Mouse (Mus musculus): ENCODE results near the gene Dhx30.

Dhx30 gene

DNA sequence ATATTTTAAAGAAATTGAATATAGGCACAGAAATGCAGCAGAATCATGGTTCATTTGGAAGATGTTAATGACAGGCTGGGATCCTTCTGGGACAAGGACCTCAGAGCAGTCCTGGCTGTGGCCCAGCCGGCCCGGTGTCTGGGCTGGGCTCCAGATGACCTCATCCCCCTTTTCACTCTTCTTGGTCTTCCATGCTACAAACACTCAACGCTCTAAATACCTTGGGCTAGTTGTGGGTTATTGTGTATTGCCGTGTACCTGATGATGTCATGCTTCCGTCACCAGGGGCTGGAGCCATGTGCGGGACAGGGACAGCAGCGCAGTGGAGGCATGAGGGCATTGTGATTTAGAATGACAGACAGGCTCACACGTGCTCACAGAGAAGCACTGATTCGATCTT is 47.3 kb downstream of the Dhx30 start:
- no peak for DNase-seq (ENCODE audit: low read depth, low spot score)
- peaks cover 13% of the 10 kb centered on the region for H3K36me3 ChIP-seq (ENCODE audit: control insufficient read depth, insufficient read depth, low read length, poor library complexity, severe bottlenecking)
- no peaks in the 10 kb centered on the region for H3K27me3 ChIP-seq (ENCODE audit: control insufficient read depth, insufficient read depth, low read length, poor library complexity, severe bottlenecking)

DNA sequence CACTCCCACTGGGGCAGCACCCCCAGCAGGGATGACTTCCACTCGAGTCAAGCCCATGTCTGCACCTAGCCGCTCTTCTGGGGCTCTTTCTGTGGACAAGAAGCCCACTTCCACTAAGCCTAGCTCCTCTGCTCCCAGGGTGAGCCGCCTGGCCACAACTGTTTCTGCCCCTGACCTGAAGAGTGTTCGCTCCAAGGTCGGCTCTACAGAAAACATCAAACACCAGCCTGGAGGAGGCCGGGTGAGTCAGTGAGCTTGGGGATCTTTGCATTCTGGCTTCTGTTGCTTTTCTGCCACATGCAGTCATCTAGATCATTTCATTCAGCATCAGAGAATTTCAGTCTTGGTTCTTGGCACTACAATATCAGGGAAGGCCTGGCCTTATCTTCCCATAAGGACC is 48.9 kb downstream of the Dhx30 start:
- no peak for DNase-seq (ENCODE audit: low read depth, low spot score)
- Histone ChIP-seq H3K27me3 (ENCODE audit: control insufficient read depth, insufficient read depth, low read length, poor library complexity, severe bottlenecking) (no peaks in the 10 kb centered on the region), H3K36me3 (ENCODE audit: control insufficient read depth, insufficient read depth, low read length, poor library complexity, severe bottlenecking) (peaks cover 16% of the 10 kb centered on the region)

DNA sequence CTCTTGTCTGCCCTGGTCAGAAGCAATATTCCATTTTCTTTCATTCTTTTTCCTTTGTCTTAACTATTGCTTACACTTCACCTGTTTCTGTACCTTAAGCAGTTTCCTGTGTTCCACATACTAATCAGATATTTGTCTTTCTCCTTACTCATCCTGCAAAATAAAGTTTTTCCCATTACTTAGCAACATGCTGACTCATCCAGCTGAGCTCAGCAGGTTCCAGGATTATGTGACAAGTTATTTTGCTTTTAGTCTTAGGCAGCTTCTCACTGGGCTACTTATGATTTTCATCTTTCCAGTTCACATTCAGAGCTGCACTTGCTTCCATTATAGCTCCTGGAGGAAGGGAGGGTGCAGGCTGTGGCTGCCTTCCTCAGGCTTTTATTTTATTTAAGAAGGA is 53.0 kb downstream of the Dhx30 start:
- Histone ChIP-seq H3K27me3 (ENCODE audit: control insufficient read depth, insufficient read depth, low read length, poor library complexity, severe bottlenecking) (no peaks in the 10 kb centered on the region), H3K36me3 (ENCODE audit: control insufficient read depth, insufficient read depth, low read length, poor library complexity, severe bottlenecking) (peaks cover 11% of the 10 kb centered on the region; the same call in 1 of the 2 replicates)
- DNase-seq (ENCODE audit: low read depth, low spot score), result no peak

DNA sequence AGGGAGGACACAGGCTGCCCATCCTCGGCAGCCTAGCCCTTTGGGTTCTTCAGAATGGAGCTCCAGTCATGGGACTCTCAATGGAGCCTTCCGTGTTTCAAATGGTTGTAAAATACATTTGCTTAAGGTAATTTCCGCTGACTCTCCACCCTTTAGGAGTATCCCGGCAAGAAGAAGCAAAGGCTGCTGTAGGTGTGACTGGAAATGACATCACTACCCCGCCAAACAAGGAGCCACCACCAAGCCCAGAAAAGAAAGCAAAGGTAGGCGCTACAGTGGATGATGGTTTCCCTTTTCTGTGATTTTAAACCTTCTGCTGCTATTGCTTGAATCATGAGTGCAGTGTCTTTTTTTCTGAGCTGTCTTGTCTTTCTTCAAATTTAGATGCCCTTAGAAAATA is 54.8 kb downstream of the Dhx30 start:
- no peak for DNase-seq (ENCODE audit: low read depth, low spot score)
- peaks cover 7% of the 10 kb centered on the region; the same call in 1 of the 2 replicates for H3K36me3 ChIP-seq (ENCODE audit: control insufficient read depth, insufficient read depth, low read length, poor library complexity, severe bottlenecking)
- H3K27me3 ChIP-seq (ENCODE audit: control insufficient read depth, insufficient read depth, low read length, poor library complexity, severe bottlenecking), result no peaks in the 10 kb centered on the region

DNA sequence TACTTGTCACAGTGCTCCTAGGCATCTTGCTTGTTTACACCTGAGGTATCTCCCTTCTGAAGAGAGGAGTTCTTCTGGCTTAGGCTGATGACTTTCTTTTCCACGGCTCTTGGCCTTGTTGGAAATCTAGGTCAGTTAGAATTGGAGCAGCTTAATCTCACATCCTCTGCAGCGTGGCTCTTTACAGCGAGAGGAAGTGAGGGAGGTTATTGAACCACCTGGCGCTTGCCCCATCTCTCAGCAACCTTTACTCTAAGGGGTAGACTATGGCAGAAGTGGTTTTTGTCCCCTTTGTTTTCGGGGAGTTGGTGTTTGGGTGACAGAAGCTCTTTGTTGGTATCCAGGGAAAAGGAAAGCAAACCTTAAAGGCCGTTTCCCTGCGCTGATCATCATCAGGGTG is 55.2 kb downstream of the Dhx30 start:
- H3K36me3 ChIP-seq (ENCODE audit: control insufficient read depth, insufficient read depth, low read length, poor library complexity, severe bottlenecking), result peaks cover 7% of the 10 kb centered on the region; the same call in 1 of the 2 replicates
- no peaks in the 10 kb centered on the region for H3K27me3 ChIP-seq (ENCODE audit: control insufficient read depth, insufficient read depth, low read length, poor library complexity, severe bottlenecking)
- no peak for DNase-seq (ENCODE audit: low read depth, low spot score)

DNA sequence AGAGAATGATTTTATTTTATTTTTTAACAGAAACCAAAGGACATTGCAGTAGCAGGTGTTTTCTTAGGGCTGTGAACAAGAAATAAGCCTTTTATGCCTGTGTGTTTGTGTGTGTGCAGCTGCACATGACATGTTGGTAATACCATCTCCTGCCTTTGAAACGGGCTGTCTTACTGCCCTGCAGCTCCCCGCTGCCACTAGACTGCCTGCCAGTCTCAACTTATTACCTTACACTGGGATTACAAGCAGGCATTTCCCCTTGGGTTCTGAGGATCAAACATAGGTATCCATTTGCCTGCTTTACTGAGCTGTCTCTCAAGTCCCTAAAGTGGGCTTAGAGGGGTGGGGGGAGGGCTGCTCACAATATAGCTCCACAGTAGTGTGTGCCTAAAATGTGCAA is 56.9 kb downstream of the Dhx30 start:
- Histone ChIP-seq H3K27me3 (ENCODE audit: control insufficient read depth, insufficient read depth, low read length, poor library complexity, severe bottlenecking) (no peaks in the 10 kb centered on the region), H3K36me3 (ENCODE audit: control insufficient read depth, insufficient read depth, low read length, poor library complexity, severe bottlenecking) (peaks cover 6% of the 10 kb centered on the region; the same call in 1 of the 2 replicates)
- DNase-seq (ENCODE audit: low read depth, low spot score), result no peak

DNA sequence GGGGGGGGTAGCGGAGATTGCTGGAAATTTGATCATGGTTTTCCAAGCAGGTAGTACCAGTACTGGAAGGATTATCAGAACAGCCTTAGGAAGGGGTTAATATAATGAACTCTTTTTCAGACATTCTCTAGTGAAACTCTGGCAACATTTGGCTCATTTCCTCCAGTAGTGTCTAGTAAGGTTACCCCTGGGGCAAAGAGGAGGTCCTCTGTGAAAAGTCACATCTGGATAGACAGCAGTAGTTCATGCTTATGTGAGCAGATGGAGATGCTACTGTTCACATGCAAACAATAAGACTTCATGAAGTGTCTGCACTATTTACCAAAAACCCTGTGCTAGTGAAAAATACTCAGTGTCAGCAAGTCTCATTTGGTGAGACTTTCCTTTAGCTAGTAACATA is 60.4 kb downstream of the Dhx30 start:
- no peak for DNase-seq (ENCODE audit: low read depth, low spot score)
- Histone ChIP-seq H3K27me3 (ENCODE audit: control insufficient read depth, insufficient read depth, low read length, poor library complexity, severe bottlenecking) (no peaks in the 10 kb centered on the region), H3K36me3 (ENCODE audit: control insufficient read depth, insufficient read depth, low read length, poor library complexity, severe bottlenecking) (peaks cover 4% of the 10 kb centered on the region; the same call in 1 of the 2 replicates)

DNA sequence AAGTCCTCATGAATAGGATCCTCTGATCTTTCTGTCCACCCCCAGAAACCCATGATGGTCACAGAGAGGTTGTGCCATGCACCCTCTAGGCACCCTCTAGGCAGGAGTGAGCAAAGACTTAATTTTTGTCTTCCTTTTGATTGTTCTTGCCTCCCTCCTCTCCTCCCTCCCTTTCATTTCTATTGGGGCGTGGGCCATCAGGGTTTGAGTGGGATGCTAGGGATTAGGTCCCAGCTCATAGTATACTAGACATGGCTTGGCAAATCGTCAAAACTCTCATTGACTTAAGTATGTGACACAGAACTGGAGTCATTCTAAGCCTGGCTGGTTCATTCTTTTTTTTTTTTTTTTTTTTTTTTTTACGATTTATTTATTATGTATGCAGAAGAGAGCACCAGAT is 62.8 kb downstream of the Dhx30 start:
- no peak for DNase-seq (ENCODE audit: low read depth, low spot score)
- Histone ChIP-seq H3K36me3 (ENCODE audit: control insufficient read depth, insufficient read depth, low read length, poor library complexity, severe bottlenecking) (peaks cover 4% of the 10 kb centered on the region; the same call in 1 of the 2 replicates), H3K27me3 (ENCODE audit: control insufficient read depth, insufficient read depth, low read length, poor library complexity, severe bottlenecking) (no peaks in the 10 kb centered on the region)

DNA sequence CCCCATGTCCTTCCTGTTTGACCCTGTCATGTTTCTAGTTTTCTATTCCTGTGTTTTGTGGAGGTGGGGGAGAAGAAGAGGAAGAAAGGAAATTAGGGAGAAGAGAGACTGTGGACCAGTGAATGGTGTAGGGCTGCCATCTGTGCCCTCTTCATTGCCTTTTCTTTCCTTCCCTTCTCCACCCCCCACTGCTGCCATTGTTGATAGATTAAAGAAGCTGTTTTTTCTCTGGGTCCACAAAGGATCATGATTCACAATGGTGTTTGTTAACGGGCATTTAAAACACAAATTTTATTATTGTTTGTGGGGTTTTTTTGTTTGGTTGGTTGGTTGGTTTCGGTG is 63.6 kb downstream of the Dhx30 start:
- H3K36me3 ChIP-seq (ENCODE audit: control insufficient read depth, insufficient read depth, low read length, poor library complexity, severe bottlenecking), result peaks cover 4% of the 10 kb centered on the region; the same call in 1 of the 2 replicates
- H3K27me3 ChIP-seq (ENCODE audit: control insufficient read depth, insufficient read depth, low read length, poor library complexity, severe bottlenecking), result no peaks in the 10 kb centered on the region
- no peak for DNase-seq (ENCODE audit: low read depth, low spot score)

DNA sequence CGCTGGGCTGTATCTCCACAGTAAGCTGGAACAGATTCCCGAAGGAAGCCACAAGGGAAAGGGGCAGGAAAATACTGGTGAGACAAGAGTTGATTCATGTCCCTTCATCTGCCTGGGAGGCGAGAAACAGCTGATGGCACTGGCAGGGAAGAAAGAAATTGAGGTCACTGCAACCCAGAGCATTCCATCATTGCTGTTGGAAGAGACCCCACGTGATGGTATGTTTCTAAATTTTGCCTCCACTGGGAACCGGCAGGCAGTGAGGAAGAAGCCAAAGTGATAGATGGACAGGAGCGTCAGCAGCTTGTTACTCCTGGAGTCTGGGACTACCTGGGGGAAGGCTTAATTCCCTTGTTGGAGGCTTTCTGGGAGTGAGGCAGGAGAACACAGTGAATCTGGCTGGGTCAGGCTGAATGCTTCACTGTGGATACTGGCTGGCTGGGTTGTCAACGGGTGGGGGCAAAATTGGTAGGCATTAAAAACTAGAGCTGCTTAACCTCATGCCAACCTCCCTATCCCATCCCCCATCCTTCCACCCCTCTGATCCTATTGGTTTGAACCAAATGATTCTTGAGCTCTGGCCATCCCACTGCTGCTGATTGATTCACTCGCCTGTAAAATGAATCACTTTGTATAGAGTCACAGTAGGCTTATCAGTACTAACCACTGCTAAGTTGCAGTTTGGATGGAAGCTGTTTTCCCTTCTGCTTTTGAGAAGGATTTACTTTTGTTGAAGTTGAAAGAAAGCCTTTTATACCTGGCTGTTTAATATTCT is 64.1 kb downstream of the Dhx30 start:
- H3K27me3 ChIP-seq (ENCODE audit: control insufficient read depth, insufficient read depth, low read length, poor library complexity, severe bottlenecking), result no peaks in the 10 kb centered on the region
- DNase-seq (ENCODE audit: low read depth, low spot score), result no peak
- peaks cover 4% of the 10 kb centered on the region; the same call in 1 of the 2 replicates for H3K36me3 ChIP-seq (ENCODE audit: control insufficient read depth, insufficient read depth, low read length, poor library complexity, severe bottlenecking)

DNA sequence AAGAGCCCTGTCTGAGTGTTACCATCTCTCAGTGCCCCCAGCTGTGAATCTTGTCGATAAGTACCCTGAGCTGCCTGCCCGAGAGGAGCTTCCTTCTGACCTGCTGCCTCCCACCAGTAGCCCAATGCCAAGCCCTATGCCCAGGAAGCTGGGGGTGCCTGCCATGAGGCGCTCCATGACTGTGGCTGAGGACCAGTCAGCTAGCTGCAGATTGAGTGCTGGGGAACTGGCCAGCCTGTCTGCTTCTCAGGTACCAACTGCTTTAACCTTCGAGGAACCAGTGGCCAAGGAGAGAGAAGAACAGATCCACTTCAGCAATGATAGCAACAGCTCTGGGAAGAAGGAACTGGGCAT is 64.7 kb downstream of the Dhx30 start:
- Histone ChIP-seq H3K27me3 (ENCODE audit: control insufficient read depth, insufficient read depth, low read length, poor library complexity, severe bottlenecking) (no peaks in the 10 kb centered on the region), H3K36me3 (ENCODE audit: control insufficient read depth, insufficient read depth, low read length, poor library complexity, severe bottlenecking) (peaks cover 4% of the 10 kb centered on the region; the same call in 1 of the 2 replicates)
- DNase-seq (ENCODE audit: low read depth, low spot score), result no peak

DNA sequence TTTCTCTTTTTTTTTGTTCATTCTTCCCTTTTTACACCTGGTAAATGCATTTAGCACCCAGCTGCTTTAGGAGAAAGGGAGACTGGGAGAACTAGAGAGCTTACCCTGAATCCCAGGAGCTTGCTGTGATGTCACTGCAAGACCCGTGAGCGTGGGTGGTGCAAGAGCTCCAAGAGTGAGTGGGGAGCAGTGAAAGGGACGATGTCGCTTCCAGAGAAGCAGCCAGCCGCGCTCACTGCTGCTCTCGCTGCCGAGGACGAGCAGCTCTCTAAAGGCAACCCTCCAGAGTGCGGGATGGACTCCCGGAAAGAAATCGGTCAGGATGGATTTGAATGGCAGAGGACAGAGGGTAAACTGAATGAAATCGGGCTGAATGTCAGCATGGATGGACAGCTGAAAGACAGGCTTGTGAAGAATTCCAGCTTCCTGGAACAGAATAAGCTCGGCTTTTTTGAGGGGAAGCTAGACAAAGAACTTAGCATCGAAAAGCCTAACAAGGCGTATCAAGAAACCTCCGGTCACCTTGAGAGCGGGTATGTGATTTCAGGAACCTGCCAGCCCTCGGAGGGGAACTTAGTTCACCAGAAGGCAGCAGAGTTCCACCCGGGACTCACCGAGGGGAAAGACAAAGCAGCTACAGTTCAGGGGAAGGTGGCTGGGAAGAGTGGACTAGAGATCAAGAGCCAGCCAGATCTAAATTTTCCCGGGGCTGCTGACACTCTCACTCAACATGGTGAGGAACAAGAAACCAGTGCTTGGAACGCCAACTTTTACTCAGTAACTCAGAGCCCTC is 65.6 kb downstream of the Dhx30 start:
- Histone ChIP-seq H3K27me3 (ENCODE audit: control insufficient read depth, insufficient read depth, low read length, poor library complexity, severe bottlenecking) (no peaks in the 10 kb centered on the region), H3K36me3 (ENCODE audit: control insufficient read depth, insufficient read depth, low read length, poor library complexity, severe bottlenecking) (peaks cover 4% of the 10 kb centered on the region; the same call in 1 of the 2 replicates)
- no peak for DNase-seq (ENCODE audit: low read depth, low spot score)

DNA sequence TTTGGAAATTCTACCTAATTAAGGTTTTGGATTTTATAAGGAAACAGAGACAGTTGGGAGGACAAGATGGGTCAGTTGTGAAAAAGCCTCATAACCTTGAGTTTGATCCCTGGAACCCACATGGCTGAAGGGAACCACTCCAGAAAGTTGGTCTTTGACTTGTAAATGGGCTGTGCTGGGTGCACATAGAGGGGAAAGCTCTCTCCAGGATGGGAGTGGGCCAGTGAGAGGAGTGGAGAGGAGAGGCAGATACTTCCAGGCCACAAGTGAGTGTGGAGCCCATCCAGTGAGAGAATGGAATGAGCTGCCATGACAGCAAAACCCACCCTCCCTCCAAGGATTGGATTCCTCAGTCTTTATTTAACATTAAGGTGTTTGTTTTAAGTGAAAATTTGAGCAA is 66.4 kb downstream of the Dhx30 start:
- DNase-seq (ENCODE audit: low read depth, low spot score), result no peak
- H3K36me3 ChIP-seq (ENCODE audit: control insufficient read depth, insufficient read depth, low read length, poor library complexity, severe bottlenecking), result peaks cover 2% of the 10 kb centered on the region; the same call in 1 of the 2 replicates
- H3K27me3 ChIP-seq (ENCODE audit: control insufficient read depth, insufficient read depth, low read length, poor library complexity, severe bottlenecking), result no peaks in the 10 kb centered on the region

DNA sequence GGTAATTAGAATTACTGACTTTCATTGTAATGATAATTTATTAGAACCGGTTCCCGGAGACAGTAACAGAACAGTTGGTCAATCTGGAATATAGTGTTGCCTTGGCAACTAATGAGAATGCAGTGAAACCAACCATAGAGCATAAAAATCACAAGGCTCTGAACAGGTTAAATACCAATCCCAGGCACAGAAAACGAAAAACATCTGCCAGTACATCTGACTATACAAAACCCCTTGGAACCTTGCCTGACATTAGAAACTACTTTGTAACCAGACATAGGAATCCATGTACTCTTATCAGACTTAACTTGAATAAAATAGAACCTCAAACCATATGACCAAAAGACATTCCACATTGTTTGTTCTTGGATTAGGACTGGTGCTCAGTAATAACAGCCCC is 69.8 kb downstream of the Dhx30 start:
- DNase-seq (ENCODE audit: low read depth, low spot score), result no peak
- H3K36me3 ChIP-seq (ENCODE audit: control insufficient read depth, insufficient read depth, low read length, poor library complexity, severe bottlenecking), result no peaks in the 10 kb centered on the region
- no peaks in the 10 kb centered on the region for H3K27me3 ChIP-seq (ENCODE audit: control insufficient read depth, insufficient read depth, low read length, poor library complexity, severe bottlenecking)

DNA sequence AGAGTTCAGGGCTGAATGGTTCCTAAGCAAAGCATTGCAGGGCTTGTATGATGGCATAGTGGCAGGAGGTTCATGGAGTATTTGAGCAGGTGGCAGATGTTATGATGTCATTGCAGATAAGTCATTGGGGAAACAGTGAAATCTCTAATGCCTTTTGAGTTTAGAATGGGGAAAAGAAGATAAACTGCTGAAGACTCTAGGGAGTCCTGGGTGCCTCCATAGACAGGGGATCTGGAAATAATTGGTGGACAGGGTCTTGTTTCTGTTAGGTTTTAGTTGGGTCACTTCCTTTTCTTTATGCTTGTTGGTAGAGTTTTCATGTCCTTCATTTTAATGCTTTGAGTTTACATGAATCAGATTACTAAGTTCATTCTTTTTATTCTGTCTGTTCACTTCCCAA is 70.4 kb downstream of the Dhx30 start:
- H3K36me3 ChIP-seq (ENCODE audit: control insufficient read depth, insufficient read depth, low read length, poor library complexity, severe bottlenecking), result no peaks in the 10 kb centered on the region

More for the DNA sequence above, 70.4 kb downstream of the Dhx30 start:
- H3K27me3 ChIP-seq (ENCODE audit: control insufficient read depth, insufficient read depth, low read length, poor library complexity, severe bottlenecking), result no peaks in the 10 kb centered on the region
- DNase-seq (ENCODE audit: low read depth, low spot score), result no peak

Data from splenic B cell, adult 2 months (primary cell).